ENCODE assay signal across 9 mouse cellular contexts in the genomic region with DNA sequence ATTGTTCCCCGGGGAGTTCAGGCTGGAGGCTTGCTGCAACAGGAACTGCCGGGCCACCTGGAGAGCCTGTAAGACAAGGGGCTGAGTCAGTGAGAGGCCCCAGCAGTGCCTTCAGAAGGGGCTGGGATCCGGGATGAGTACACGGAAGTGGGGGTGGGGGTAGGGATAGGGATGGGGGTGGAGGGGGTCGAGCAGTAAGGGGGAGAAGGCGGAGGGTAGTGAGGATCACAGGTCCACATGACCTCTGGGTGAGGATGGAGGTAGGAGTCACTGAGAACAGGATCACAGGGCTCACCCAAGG. TPM values are rescaled to one million over a fixed set of nuclear protein-coding genes. Genes with fewer than 3 reads are reported as not detected.
DNase-seq lines count a peak whose midpoint lies in the region; ATAC-seq and TF ChIP-seq lines count a peak whose summit lies in the region.
"Had no signal": no experiment of that assay in that cellular context is flagged by ENCODE, and none has a peak within 500 bp of the region (broad histone marks: within the 10 kb centered on the region; RNA-seq: fewer than 3 reads in every experiment).

No protein-coding gene starts in this region.

- no peaks in the 10 kb centered on the region for H3K9me3 ChIP-seq in heart, embryonic 12.5 days (replicated peaks)
- H3K9me3 ChIP-seq in CH12.LX (replicated peaks; ENCODE audit: low read length) = no peaks in the 10 kb centered on the region
- H3K9me3 ChIP-seq in forebrain, embryonic 16.5 days (ENCODE audit: control insufficient read depth, low read length) = no peaks in the 10 kb centered on the region
- no peaks in the 10 kb centered on the region for H3K9me3 ChIP-seq in liver, embryonic 15.5 days (replicated peaks)

- peaks cover 44% of the 10 kb centered on the region for H3K4me1 ChIP-seq in heart, embryonic 12.5 days (replicated peaks)
- H3K4me1 ChIP-seq in CH12.LX (ENCODE audit: control insufficient read depth in 1 of 2, insufficient read depth in 2 of 2) = peaks cover 9 to 61% of the 10 kb centered on the region in 2 experiments
- peaks cover 27% of the 10 kb centered on the region for H3K4me1 ChIP-seq in forebrain, embryonic 16.5 days (replicated peaks; ENCODE audit: control insufficient read depth, insufficient read depth, low read length)
- peaks cover 44% of the 10 kb centered on the region for H3K4me1 ChIP-seq in liver, embryonic 15.5 days (replicated peaks)

- H3K9ac ChIP-seq in heart, embryonic 12.5 days = no peak overlapping the region
- no peak overlapping the region for H3K9ac ChIP-seq in CH12.LX (ENCODE audit: insufficient read depth, low read depth)
- H3K9ac ChIP-seq in forebrain, embryonic 16.5 days (replicated peaks; ENCODE audit: low read depth, low read length) = no peak overlapping the region
- no peak overlapping the region for H3K9ac ChIP-seq in liver, embryonic 15.5 days

- no peaks in the 10 kb centered on the region for H3K27me3 ChIP-seq in heart, embryonic 12.5 days (replicated peaks)
- H3K27me3 ChIP-seq in CH12.LX (replicated peaks) = no peaks in the 10 kb centered on the region
- H3K27me3 ChIP-seq in forebrain, embryonic 16.5 days (replicated peaks; ENCODE audit: control insufficient read depth, insufficient read depth, low read length) = no peaks in the 10 kb centered on the region
- no peaks in the 10 kb centered on the region for H3K27me3 ChIP-seq in liver, embryonic 15.5 days

- dilution Hi-C loops in CH12.LX (cut with MboI; ENCODE audit: extremely low pct_ligation_motif_present, extremely low pct_unique_long_range_greater_than_20kb, low sequenced_read_pairs) = no loop called here

- H3K4me3 ChIP-seq in heart, embryonic 12.5 days = no peak overlapping the region
- peak overlapping the region in 1 of 3 experiments; percentile 32 for H3K4me3 ChIP-seq in CH12.LX (replicated peaks in 1 of 3; ENCODE audit: low read depth in 2 of 3, low read length in 2 of 3, poor library complexity in 1 of 3)
- no peak overlapping the region for H3K4me3 ChIP-seq in forebrain, embryonic 16.5 days (replicated peaks; ENCODE audit: low read length)
- H3K4me3 ChIP-seq in liver, embryonic 15.5 days (replicated peaks) = no peak overlapping the region
- H3K4me3 ChIP-seq in left cerebral cortex, adult 2 months = no peak overlapping the region

- H3K4me2 ChIP-seq in heart, embryonic 12.5 days = peak overlapping the region; percentile 34; the same call in 1 of the 2 replicates
- H3K4me2 ChIP-seq in CH12.LX (ENCODE audit: insufficient read depth, low read depth, poor library complexity, severe bottlenecking) = no peak overlapping the region; the same call in 1 of the 2 replicates
- H3K4me2 ChIP-seq in forebrain, embryonic 16.5 days (ENCODE audit: low read length) = no peak overlapping the region
- H3K4me2 ChIP-seq in liver, embryonic 15.5 days = no peak overlapping the region

- WGBS in heart, embryonic 12.5 days = 20% methylated on average over 6 of the region's 6 CpGs
- WGBS in forebrain, embryonic 16.5 days = 20% methylated on average over 6 of the region's 6 CpGs
- whole genome bisulfite sequencing in liver, embryonic 15.5 days (ENCODE audit: insufficient replicate concordance) = 21% methylated on average over 6 of the region's 6 CpGs

- H3K79me2 ChIP-seq in CH12.LX (replicated peaks; ENCODE audit: control insufficient read depth, extremely low read depth, insufficient read depth, poor library complexity, severe bottlenecking) = no peaks in the 10 kb centered on the region

- intact Hi-C loops in heart, postnatal 36 days (cut with DNase I) = no loop called here
- intact Hi-C loops in left cerebral cortex, adult 2 months (cut with DNase I) = no loop called here

- ATAC-seq in heart, embryonic 12.5 days (ENCODE audit: insufficient number of reproducible peaks, low FRiP score) = no peak
- peak; percentile 29 for ATAC-seq in forebrain, embryonic 16.5 days
- ATAC-seq in liver, embryonic 15.5 days (ENCODE audit: insufficient read depth) = no peak
- ATAC-seq in monocyte, adult 5-6 weeks (replicated peaks; ENCODE audit: insufficient number of reproducible peaks, low FRiP score, low TSS enrichment, poor library complexity, severe bottlenecking) = no peak

- DNase-seq in heart, postnatal 36 days = no peak
- peak; percentile 68 for DNase-seq in CH12.LX (ENCODE audit: extremely low read depth)
- no peak for DNase-seq in left cerebral cortex, adult 2 months (ENCODE audit: extremely low spot score in 1 of 2, low spot score in 2 of 2)
- no peak for DNase-seq in spleen, adult 18-20 months
- DNase-seq: kidney, adult 2 months had no signal

- no peak for TF ChIP-seq RAD21 in CH12.LX (IDR thresholded peaks at IDR 0.05; ENCODE audit: low read depth, low read length)

- peaks cover 20% of the 10 kb centered on the region for H3K36me3 ChIP-seq in heart, embryonic 12.5 days
- H3K36me3 ChIP-seq in CH12.LX (replicated peaks in 1 of 2; ENCODE audit: control insufficient read depth in 1 of 2, insufficient read depth in 1 of 2, low read length in 1 of 2) = peaks cover 18 to 71% of the 10 kb centered on the region in 2 experiments
- H3K36me3 ChIP-seq in forebrain, embryonic 16.5 days (ENCODE audit: control insufficient read depth, insufficient read depth) = no peaks in the 10 kb centered on the region
- H3K36me3 ChIP-seq in liver, embryonic 15.5 days (replicated peaks) = peaks cover 4% of the 10 kb centered on the region; the same call in 1 of the 2 replicates

- TF ChIP-seq CTCF in CH12.LX (conservative IDR thresholded peaks at IDR 0.05 in 1 of 2, IDR thresholded peaks at IDR 0.05 in 1 of 2; ENCODE audit: low read depth in 2 of 2, low read length in 2 of 2) = no peak
- no peak for TF ChIP-seq CTCF in left cerebral cortex, adult 2 months (IDR thresholded peaks at IDR 0.05)

- no peak for TF ChIP-seq POLR2A in CH12.LX (IDR thresholded peaks at IDR 0.05; ENCODE audit: low read depth, low read length)

- peak overlapping the region; percentile 69 for H3K27ac ChIP-seq in heart, embryonic 12.5 days (ENCODE audit: poor library complexity, severe bottlenecking)
- H3K27ac ChIP-seq in CH12.LX (ENCODE audit: insufficient read depth, low read depth) = no peak overlapping the region
- H3K27ac ChIP-seq in forebrain, embryonic 16.5 days (ENCODE audit: low read length) = peak overlapping the region; percentile 80
- H3K27ac ChIP-seq in liver, embryonic 15.5 days (replicated peaks) = peak overlapping the region; percentile 64
- no peak overlapping the region for H3K27ac ChIP-seq in left cerebral cortex, adult 2 months

- no peak for TF ChIP-seq EP300 in CH12.LX (IDR thresholded peaks at IDR 0.05; ENCODE audit: low read length)

- in situ Hi-C loops in CH12.LX (cut with MboI; ENCODE audit: low pct_ligation_motif_present, low pct_unique_long_range_greater_than_20kb, low sequenced_read_pairs) = no loop called here

TF ChIP-seq in CH12.LX, 34 proteins besides CTCF, POLR2A, EP300 and RAD21:
- TF ChIP-seq POLR2AphosphoS2 (IDR thresholded peaks at IDR 0.05; ENCODE audit: low read depth, low read length) = no peak
- TF ChIP-seq CHD2 (IDR thresholded peaks at IDR 0.05; ENCODE audit: low read length) = no peak

RNA-seq across cellular contexts. Expression of a gene that starts 36.3 kb away (rescaled TPM):
- polyA plus RNA-seq in heart, embryonic 12.5 days (2016; fragmentation: Nextera tagmentation; extraction: Ambion mirVana) = 20.7 and 22.5 TPM in 2 replicates
- 10 to 100 TPM in 1 of 2 experiments, 1 to 10 TPM in 1; 9.5 to 11.3 TPM for total RNA-seq in heart, postnatal 36 days (2021)
- total RNA-seq in CH12.LX (2012; rRNA removed) = 8.5 and 9.9 TPM in 2 replicates
- 2.5 and 3.3 TPM in 2 replicates for total RNA-seq in CH12.LX (2014; rRNA removed)
- polyA plus RNA-seq in CH12.LX (2012; ENCODE audit: insufficient read length, low read depth) = 34.8 and 41.7 TPM in 2 replicates
- 29.1 and 29.6 TPM in 2 replicates for polyA plus RNA-seq in forebrain, embryonic 16.5 days (2015; fragmentation: Nextera tagmentation; extraction: Ambion mirVana)
- 4.6 and 4.8 TPM in 2 replicates for polyA plus RNA-seq in liver, embryonic 15.5 days (2015; fragmentation: Nextera tagmentation; extraction: Ambion mirVana)
- 3.1 to 10.1 TPM (median 9.1 TPM) in 3 replicates for total RNA-seq in monocyte, adult 5-6 weeks (2017)
- total RNA-seq in left cerebral cortex, adult 2 months (2021) = 10 to 100 TPM; 43.1 to 50.6 TPM

RNA-seq across cellular contexts. Expression of a gene that starts 53.6 kb away (rescaled TPM):
- 11.1 and 11.2 TPM in 2 replicates for polyA plus RNA-seq in heart, embryonic 12.5 days (2016; fragmentation: Nextera tagmentation; extraction: Ambion mirVana)
- total RNA-seq in heart, postnatal 36 days (2021) = 1 to 10 TPM in 1 of 2 experiments, under 1 TPM in 1; 0.81 to 3.1 TPM
- total RNA-seq in CH12.LX (2012; rRNA removed) (0.08 and 0.30 TPM in 2 replicates), CH12.LX (2014; rRNA removed) (0.35 TPM in 1 of 2 replicates, not detected in the other)
- polyA plus RNA-seq in CH12.LX (2012; ENCODE audit: insufficient read length, low read depth) = 0.19 TPM in 1 of 2 replicates, not detected in the other
- 2.0 and 2.5 TPM in 2 replicates for polyA plus RNA-seq in forebrain, embryonic 16.5 days (2015; fragmentation: Nextera tagmentation; extraction: Ambion mirVana)
- 0.76 and 1.2 TPM in 2 replicates for polyA plus RNA-seq in liver, embryonic 15.5 days (2015; fragmentation: Nextera tagmentation; extraction: Ambion mirVana)
- total RNA-seq in monocyte, adult 5-6 weeks (2017) = not detected in 3 replicates
- total RNA-seq in left cerebral cortex, adult 2 months (2021) = under 1 TPM in 1 of 2 experiments, not detected in 1; 0.48 TPM

Comparison
In these comparisons a context has a peak if more than half of its experiments do, and no peak if none do; other contexts are left out.
1. H3K27ac ChIP-seq: peak in heart, embryonic 12.5 days (single experiment), forebrain, embryonic 16.5 days (single experiment) and liver, embryonic 15.5 days (single experiment); none in CH12.LX (single experiment) and left cerebral cortex, adult 2 months (single experiment).